Mouse (Mus musculus): ENCODE data around the gene Psmc3ip.

Gene Psmc3ip

GRCm38 (mm10) chr11:101079746-101080145, 15.5 kb downstream of the Psmc3ip start:
- no peak for DNase-seq (ENCODE audit: low spot score in 2 of 2)

- no peak for DNase-seq (ENCODE audit: low spot score in 2 of 2)
These were observed 17.1 kb downstream of the Psmc3ip start, which contains the start of gene Hsd17b1 for GRCm38 (mm10) chr11:101078121-101078520. Hsd17b1 (plus strand) TSS chr11:101078411.

GRCm38 (mm10) chr11:101071810-101072428, 23.3 kb downstream of the Psmc3ip start:
- no peak for DNase-seq (ENCODE audit: low spot score in 2 of 2)

- no peak for DNase-seq (ENCODE audit: low spot score in 2 of 2)
These were observed 24.2 kb downstream of the Psmc3ip start for GRCm38 (mm10) chr11:101070987-101071386.

- no peak for DNase-seq (ENCODE audit: low spot score in 2 of 2)
These were observed 25.1 kb downstream of the Psmc3ip start for GRCm38 (mm10) chr11:101070189-101070527.

- DNase-seq (ENCODE audit: low spot score in 2 of 2), result peak; percentile 94 to 96
These were observed 25.6 kb downstream of the Psmc3ip start, which contains the start of gene Naglu for GRCm38 (mm10) chr11:101069391-101070188. Naglu (plus strand) TSS chr11:101070012.

- peak; percentile 78 to 89 for DNase-seq (ENCODE audit: low spot score in 2 of 2)
These were observed 28.5 kb downstream of the Psmc3ip start for GRCm38 (mm10) chr11:101066549-101067412.

- DNase-seq (ENCODE audit: low spot score in 2 of 2), result no peak
These were observed 30.2 kb downstream of the Psmc3ip start for GRCm38 (mm10) chr11:101065002-101065401.

GRCm38 (mm10) chr11:101064462-101064861, 30.8 kb downstream of the Psmc3ip start:
- DNase-seq (ENCODE audit: low spot score in 2 of 2), result no peak

GRCm38 (mm10) chr11:101063676-101064327, 31.4 kb downstream of the Psmc3ip start:
- DNase-seq (ENCODE audit: low spot score in 2 of 2), result peak in 1 of 2 experiments; percentile 73

GRCm38 (mm10) chr11:101062971-101063675, 32.1 kb downstream of the Psmc3ip start:
- no peak for DNase-seq (ENCODE audit: low spot score in 2 of 2)

GRCm38 (mm10) chr11:101062165-101062884, 32.9 kb downstream of the Psmc3ip start:
- DNase-seq (ENCODE audit: low spot score in 2 of 2), result peak in 1 of 2 experiments; percentile 63

GRCm38 (mm10) chr11:101061049-101061448, 34.2 kb downstream of the Psmc3ip start:
- no peak for DNase-seq (ENCODE audit: low spot score in 2 of 2)

- DNase-seq (ENCODE audit: low spot score in 2 of 2), result peak; percentile 73 to 80
These were observed 35.1 kb downstream of the Psmc3ip start for GRCm38 (mm10) chr11:101060126-101060525.

GRCm38 (mm10) chr11:101059473-101059872, 35.8 kb downstream of the Psmc3ip start:
- DNase-seq (ENCODE audit: low spot score in 2 of 2), result no peak

GRCm38 (mm10) chr11:101058726-101059125, 36.5 kb downstream of the Psmc3ip start:
- DNase-seq (ENCODE audit: low spot score in 2 of 2), result no peak

GRCm38 (mm10) chr11:101057860-101058259, 37.4 kb downstream of the Psmc3ip start:
- DNase-seq (ENCODE audit: low spot score in 2 of 2), result peak; percentile 77 to 89

GRCm38 (mm10) chr11:101056885-101057284, 38.4 kb downstream of the Psmc3ip start:
- DNase-seq (ENCODE audit: low spot score in 2 of 2), result peak; percentile 73 to 76

- no peak for DNase-seq (ENCODE audit: low spot score in 2 of 2)
These were observed 39.8 kb downstream of the Psmc3ip start for GRCm38 (mm10) chr11:101055418-101055817.

- DNase-seq (ENCODE audit: low spot score in 2 of 2), result no peak
These were observed 41.3 kb downstream of the Psmc3ip start for GRCm38 (mm10) chr11:101053974-101054373.
